Mouse (Mus musculus): Measurements from ENCODE around the gene Slc17a7. TPM values are rescaled to one million over a fixed set of nuclear protein-coding genes. Genes with fewer than 3 reads are reported as not detected.

Slc17a7 gene
- not detected for polyA plus RNA-seq (2017; shearing (Covaris generic))

DNA sequence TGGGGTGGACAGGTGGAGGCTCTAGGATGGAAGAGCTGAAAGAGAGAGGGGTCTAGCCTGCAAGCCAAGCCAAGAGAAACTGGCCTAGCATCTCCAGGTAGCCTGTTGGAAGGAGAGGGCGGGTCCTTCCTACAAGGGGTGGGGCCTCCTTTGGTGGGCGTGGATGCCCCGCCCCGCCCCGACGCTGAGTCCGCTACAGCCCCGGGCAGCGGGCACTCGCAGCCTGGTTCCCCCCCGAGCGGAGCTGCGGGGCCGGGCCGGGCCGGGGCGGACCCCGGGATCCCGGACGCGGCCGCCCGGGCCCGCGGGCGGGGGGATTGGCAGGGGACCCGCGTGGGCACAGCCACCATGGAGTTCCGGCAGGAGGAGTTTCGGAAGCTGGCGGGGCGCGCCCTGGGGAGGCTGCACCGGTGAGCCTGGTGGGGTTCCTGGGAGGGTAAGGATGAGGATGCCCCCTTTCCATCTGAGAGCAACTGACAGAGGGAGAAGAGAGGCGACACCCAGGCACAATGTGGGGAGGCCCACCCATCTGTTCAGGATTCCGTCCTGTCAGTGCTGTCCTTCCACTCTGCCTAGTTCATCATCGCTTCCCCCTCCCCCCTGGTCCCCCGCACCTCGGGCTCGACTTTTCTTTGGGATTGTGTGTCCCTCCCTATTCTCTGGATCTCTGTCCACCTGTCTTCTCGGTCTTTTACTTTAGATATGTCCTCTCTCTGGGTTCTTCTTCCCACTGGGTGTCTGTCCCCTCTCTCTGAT lies at the start of gene Slc17a7:
Slc17a7 (plus strand) TSS at position 215 of the 756 bp plus-strand sequence.

DNA sequence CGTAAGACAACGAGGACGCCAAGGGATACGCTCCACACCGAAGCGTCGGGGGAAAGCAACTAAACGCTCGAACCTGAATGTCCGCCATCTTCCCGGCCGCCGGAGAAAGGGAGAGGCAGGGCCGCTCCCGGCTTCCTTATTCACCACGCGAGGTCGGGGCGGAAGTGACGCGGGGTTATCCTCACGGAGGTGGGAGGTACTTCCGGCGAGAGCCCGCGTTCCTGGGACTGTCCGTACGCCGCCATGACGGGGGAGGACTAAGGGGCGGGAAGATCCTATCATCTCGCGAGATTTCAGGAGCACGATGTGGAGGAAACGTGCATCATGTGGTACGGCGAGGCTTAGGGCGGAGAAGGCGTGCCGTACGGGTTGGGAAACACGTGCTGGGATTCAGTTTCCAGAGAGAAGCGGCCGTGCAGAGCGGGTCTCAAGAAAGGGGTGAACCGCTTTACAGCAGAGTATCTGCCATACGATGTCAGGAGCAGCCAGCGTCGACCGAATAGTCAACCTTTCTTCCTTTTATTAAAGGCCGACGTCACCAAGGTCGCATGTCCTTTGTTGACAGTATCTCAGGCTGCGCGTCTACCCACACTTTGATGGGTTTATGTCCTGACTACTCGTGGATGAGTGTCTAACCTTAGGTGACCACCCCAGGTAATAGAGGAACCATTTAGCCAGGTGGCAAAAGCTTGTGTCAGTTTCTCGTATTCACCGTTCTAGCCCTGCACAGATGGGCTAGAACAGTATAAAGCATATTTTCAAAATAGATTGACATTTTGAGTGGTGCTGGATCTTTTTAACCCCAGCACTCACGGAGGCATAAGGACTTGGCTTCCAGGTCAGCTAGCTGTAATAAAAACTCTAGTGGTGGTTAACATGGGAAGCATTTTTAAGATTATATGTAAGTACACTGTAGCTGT lies 39.3 kb upstream of the Slc17a7 start, which contains the start of gene Rps11:
Rps11 (minus strand) TSS at position 216 of the 920 bp plus-strand sequence.

GRCm38 (mm10) chr7:45128624-45129246 lies 35.0 kb upstream of the Slc17a7 start, which contains the start of gene Rpl13a:
Gene Rpl13a (minus strand): TSS chr7:45128761.

GRCm38 (mm10) chr7:45135993-45136567 lies 27.7 kb upstream of the Slc17a7 start, which contains the start of the genes Gm45713 and Flt3l:
Gene Gm45713 (minus strand): TSS chr7:45136231.
Gene Flt3l (minus strand): TSS chr7:45136432.

GRCm38 (mm10) chr7:45154096-45154992 lies 9.4 kb upstream of the Slc17a7 start, which contains the start of the genes Pih1d1 and Aldh16a1:
Gene Pih1d1 (plus strand): TSS chr7:45154303.
Gene Aldh16a1 (minus strand): TSS chr7:45154584.

DNA sequence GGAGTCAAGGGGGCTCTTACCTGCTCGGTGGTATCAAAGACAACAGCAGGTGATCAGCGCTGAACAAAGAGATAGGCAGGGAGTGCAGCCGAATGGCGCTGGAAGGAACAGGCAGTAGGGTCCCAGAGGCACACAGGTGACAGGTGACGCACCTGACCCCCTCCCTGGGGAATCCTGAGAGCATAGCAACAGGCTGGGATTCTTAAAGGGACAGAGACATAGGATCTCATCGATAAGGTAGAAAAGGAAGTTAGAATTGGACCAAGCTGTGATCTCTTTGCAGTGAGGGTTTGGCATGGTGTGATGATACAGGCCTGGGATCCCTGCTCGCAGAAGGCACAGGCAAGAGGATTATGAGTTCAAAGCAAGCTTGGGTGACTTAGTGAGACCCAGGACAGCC lies 15.7 kb downstream of the Slc17a7 start, which contains the start of gene Gfy:
Gfy (minus strand) TSS at position 101 of the 400 bp plus-strand sequence.

GRCm38 (mm10) chr7:45180896-45181477 lies 17.2 kb downstream of the Slc17a7 start, which contains the start of gene Pth2:
Gene Pth2 (plus strand): TSS chr7:45180995.

GRCm38 (mm10) chr7:45204380-45205143 lies 40.8 kb downstream of the Slc17a7 start, which contains the start of gene Ccdc155:
Gene Ccdc155 (minus strand): TSS chr7:45204892.

GRCm38 (mm10) chr7:45211851-45212251 lies 48.1 kb downstream of the Slc17a7 start, which contains the start of gene Dkkl1:
Gene Dkkl1 (minus strand): TSS chr7:45212147.

GRCm38 (mm10) chr7:45215673-45216441 lies 52.1 kb downstream of the Slc17a7 start, which contains the start of gene Tead2:
Gene Tead2 (plus strand): TSS chr7:45215753.

Other genes starting within 250 kb of the Slc17a7 start
- gene Ap2a1, start 234.5 kb upstream of the Slc17a7 start, polyA plus RNA-seq (2017; shearing (Covaris generic)): 48.2 TPM
- gene Tsks, start 220.7 kb upstream of the Slc17a7 start, polyA plus RNA-seq (2017; shearing (Covaris generic)): not detected
- gene Cpt1c, start 189.1 kb upstream of the Slc17a7 start, polyA plus RNA-seq (2017; shearing (Covaris generic)): 0.44 TPM
- 120 TPM for gene Prmt1, start 177.4 kb upstream of the Slc17a7 start, polyA plus RNA-seq (2017; shearing (Covaris generic))
- 121 TPM for gene Irf3, start 166.3 kb upstream of the Slc17a7 start, polyA plus RNA-seq (2017; shearing (Covaris generic))
- 11.6 TPM for gene Bcl2l12, start 165.2 kb upstream of the Slc17a7 start, polyA plus RNA-seq (2017; shearing (Covaris generic))
- 24.6 TPM for gene Scaf1, start 147.6 kb upstream of the Slc17a7 start, polyA plus RNA-seq (2017; shearing (Covaris generic))
- 21.5 TPM for gene Rras, start 146.0 kb upstream of the Slc17a7 start, polyA plus RNA-seq (2017; shearing (Covaris generic))
- gene Prr12, start 111.1 kb upstream of the Slc17a7 start, polyA plus RNA-seq (2017; shearing (Covaris generic)): 2.0 TPM
- 85.4 TPM for gene Nosip, start 101.5 kb upstream of the Slc17a7 start, polyA plus RNA-seq (2017; shearing (Covaris generic))
- 1.2 TPM for gene Prrg2, start 101.3 kb upstream of the Slc17a7 start, polyA plus RNA-seq (2017; shearing (Covaris generic))
- gene Rcn3, start 71.7 kb upstream of the Slc17a7 start, polyA plus RNA-seq (2017; shearing (Covaris generic)): 4.0 TPM
- 5.7 TPM for gene Fcgrt, start 60.1 kb upstream of the Slc17a7 start, polyA plus RNA-seq (2017; shearing (Covaris generic))
- 1,926 TPM for gene Rps11, start 39.5 kb upstream of the Slc17a7 start, polyA plus RNA-seq (2017; shearing (Covaris generic))
- gene Rpl13a, start 35.2 kb upstream of the Slc17a7 start, polyA plus RNA-seq (2017; shearing (Covaris generic)): 3,339 TPM
- not detected for gene Gm45713, start 27.7 kb upstream of the Slc17a7 start, polyA plus RNA-seq (2017; shearing (Covaris generic))
- 136 TPM for gene Flt3l, start 27.5 kb upstream of the Slc17a7 start, polyA plus RNA-seq (2017; shearing (Covaris generic))
- 26.1 TPM for gene Pih1d1, start 9.6 kb upstream of the Slc17a7 start, polyA plus RNA-seq (2017; shearing (Covaris generic))
- 34.3 TPM for gene Aldh16a1, start 9.4 kb upstream of the Slc17a7 start, polyA plus RNA-seq (2017; shearing (Covaris generic))
- not detected for gene Gfy, start 15.6 kb downstream of the Slc17a7 start, polyA plus RNA-seq (2017; shearing (Covaris generic))
- gene Pth2, start 17.0 kb downstream of the Slc17a7 start, polyA plus RNA-seq (2017; shearing (Covaris generic)): not detected
- not detected for gene Ccdc155, start 40.9 kb downstream of the Slc17a7 start, polyA plus RNA-seq (2017; shearing (Covaris generic))
- 32.1 TPM for gene Dkkl1, start 48.2 kb downstream of the Slc17a7 start, polyA plus RNA-seq (2017; shearing (Covaris generic))
- 1.2 TPM for gene Tead2, start 51.8 kb downstream of the Slc17a7 start, polyA plus RNA-seq (2017; shearing (Covaris generic))
- gene Cd37, start 75.2 kb downstream of the Slc17a7 start, polyA plus RNA-seq (2017; shearing (Covaris generic)): 391 TPM
- gene Slc6a16, start 77.1 kb downstream of the Slc17a7 start, polyA plus RNA-seq (2017; shearing (Covaris generic)): not detected
- not detected for gene Slc6a21, start 113.6 kb downstream of the Slc17a7 start, polyA plus RNA-seq (2017; shearing (Covaris generic))
- gene Trpm4, start 169.8 kb downstream of the Slc17a7 start, polyA plus RNA-seq (2017; shearing (Covaris generic)): 5.3 TPM
- not detected for gene Hrc, start 171.3 kb downstream of the Slc17a7 start, polyA plus RNA-seq (2017; shearing (Covaris generic))
- gene Ppfia3, start 203.1 kb downstream of the Slc17a7 start, polyA plus RNA-seq (2017; shearing (Covaris generic)): 0.30 TPM
- gene Lin7b, start 206.6 kb downstream of the Slc17a7 start, polyA plus RNA-seq (2017; shearing (Covaris generic)): not detected
- gene Snrnp70, start 231.8 kb downstream of the Slc17a7 start, polyA plus RNA-seq (2017; shearing (Covaris generic)): 207 TPM
- gene Kcna7, start 241.7 kb downstream of the Slc17a7 start, polyA plus RNA-seq (2017; shearing (Covaris generic)): not detected
- 0.19 TPM for gene Ntf5, start 249.7 kb downstream of the Slc17a7 start, polyA plus RNA-seq (2017; shearing (Covaris generic))

Measured in effector memory CD4-positive, alpha-beta T cell, adult 5 months (primary cell).